Mouse (Mus musculus): ENCODE data around the gene Fam81a. TPM values are rescaled to one million over a fixed set of nuclear protein-coding genes. Genes with fewer than 3 reads are reported as not detected.

Fam81a gene
- polyA plus RNA-seq, 1 experiment from 2014 or later: 7.2 TPM

DNA sequence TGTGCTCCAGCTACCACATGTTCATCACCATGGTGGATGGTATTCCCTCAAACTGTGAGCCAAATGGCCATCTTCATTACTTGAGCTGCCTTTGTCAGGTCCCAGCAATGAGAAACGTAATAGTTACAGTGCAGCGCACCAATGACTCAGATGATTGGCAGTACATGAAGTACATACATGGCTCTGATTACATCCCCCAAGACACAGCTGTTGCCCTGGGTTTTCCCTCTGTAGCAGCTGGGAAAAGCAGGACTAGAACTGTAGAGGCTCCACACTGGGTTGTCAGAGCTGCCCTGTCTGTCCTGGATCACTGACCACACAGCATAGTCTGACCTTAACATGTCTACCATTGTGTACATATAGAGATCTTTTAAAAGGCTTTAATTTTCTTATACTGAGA, 44.8 kb downstream of the Fam81a start:
- no peak for DNase-seq (ENCODE audit: low spot score)
- no peaks in the 10 kb centered on the region for H3K27me3 ChIP-seq (ENCODE audit: insufficient read depth, poor library complexity, severe bottlenecking)
- H3K9me3 ChIP-seq: peaks cover 5% of the 10 kb centered on the region; the same call in 1 of the 2 replicates
- H3K4me1 ChIP-seq (replicated peaks): no peaks in the 10 kb centered on the region; the same call in 1 of the 2 replicates
- WGBS: 96% methylated on average over 2 of the region's 2 CpGs
- no peak overlapping the region for H3K27ac ChIP-seq
- 0 out of 2 replicates have a peak, but pooled peaks cover 8% of the 10 kb centered on the region for H3K36me3 ChIP-seq
- H3K4me3 ChIP-seq: no peak overlapping the region

DNA sequence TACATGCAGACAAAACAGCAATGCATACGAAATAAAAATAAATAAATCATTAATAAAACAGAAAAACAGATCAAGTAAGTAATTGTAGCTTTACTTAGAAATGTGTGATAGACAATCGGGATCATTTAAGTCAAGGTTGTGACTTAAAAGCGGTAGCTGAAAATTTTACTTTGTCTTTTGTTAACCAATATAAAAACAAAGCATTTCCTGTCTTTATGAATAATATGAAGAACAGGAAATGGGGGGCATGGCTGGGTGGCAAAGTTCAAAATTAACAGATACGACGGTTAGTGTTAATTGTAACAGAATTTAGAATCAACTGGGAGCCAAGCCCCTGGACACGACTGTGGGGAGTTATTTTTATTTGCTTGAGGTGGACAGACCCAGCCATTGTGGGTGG, 47.3 kb downstream of the Fam81a start:
- WGBS: 73% methylated on average over 6 of the region's 6 CpGs
- DNase-seq (ENCODE audit: low spot score): no peak
- no peak overlapping the region for H3K27ac ChIP-seq
- H3K4me3 ChIP-seq: no peak overlapping the region
- peaks cover 5% of the 10 kb centered on the region; the same call in 1 of the 2 replicates for H3K9me3 ChIP-seq
- H3K36me3 ChIP-seq: 0 out of 2 replicates have a peak, but pooled peaks cover 6% of the 10 kb centered on the region
- no peaks in the 10 kb centered on the region for H3K27me3 ChIP-seq (ENCODE audit: insufficient read depth, poor library complexity, severe bottlenecking)
- H3K4me1 ChIP-seq (replicated peaks): no peaks in the 10 kb centered on the region; the same call in 1 of the 2 replicates

DNA sequence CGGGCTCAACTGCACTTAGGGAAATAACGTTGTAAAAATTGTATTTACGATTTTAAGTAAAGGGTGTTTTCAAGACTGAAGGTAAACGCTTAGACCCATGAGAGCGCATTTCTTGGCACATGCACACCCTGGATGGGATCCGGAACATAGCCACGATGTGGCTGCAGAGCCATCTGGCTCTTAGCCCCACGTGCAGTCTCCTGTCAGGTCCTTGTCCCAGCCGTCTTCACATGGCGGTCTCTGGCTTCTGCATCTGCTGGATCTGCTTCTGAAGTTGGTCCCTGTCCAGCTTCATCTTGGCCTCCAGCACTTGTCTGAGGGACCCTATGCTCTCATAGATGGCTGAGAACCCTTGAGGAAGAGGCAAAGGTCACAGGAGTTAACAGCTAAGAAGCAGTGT, 51.8 kb downstream of the Fam81a start:
- Histone ChIP-seq H3K9me3 (no peaks in the 10 kb centered on the region), H3K27me3 (ENCODE audit: insufficient read depth, poor library complexity, severe bottlenecking) (no peaks in the 10 kb centered on the region), H3K36me3 (no peaks in the 10 kb centered on the region), H3K4me3 (no peak overlapping the region), H3K27ac (no peak overlapping the region), H3K4me1 (replicated peaks) (no peaks in the 10 kb centered on the region; the same call in 1 of the 2 replicates)
- 93% methylated on average over 10 of the region's 10 CpGs for WGBS
- no peak for DNase-seq (ENCODE audit: low spot score)

DNA sequence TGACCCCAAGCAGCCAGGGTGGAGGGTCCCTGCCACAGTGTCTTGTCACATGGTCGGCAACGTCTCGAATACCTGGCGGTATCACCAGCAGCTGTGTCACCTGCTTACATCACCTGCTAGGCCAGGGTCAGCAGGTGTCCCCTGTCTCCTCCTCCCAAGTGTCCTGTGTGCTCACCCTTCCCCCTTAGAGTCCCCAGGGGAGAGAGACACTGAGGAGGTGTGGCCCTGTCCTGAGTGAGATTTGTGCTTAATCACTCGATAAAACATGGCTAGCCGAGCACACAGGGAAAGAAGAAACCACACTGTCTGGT, 53.6 kb downstream of the Fam81a start:
- no peaks in the 10 kb centered on the region for H3K4me1 ChIP-seq (replicated peaks)
- no peak overlapping the region for H3K4me3 ChIP-seq
- no peaks in the 10 kb centered on the region for H3K27me3 ChIP-seq (ENCODE audit: insufficient read depth, poor library complexity, severe bottlenecking)
- H3K9me3 ChIP-seq: no peaks in the 10 kb centered on the region
- no peak for DNase-seq (ENCODE audit: low spot score)
- WGBS: 75% methylated on average over 6 of the region's 6 CpGs
- no peaks in the 10 kb centered on the region for H3K36me3 ChIP-seq
- no peak overlapping the region for H3K27ac ChIP-seq

DNA sequence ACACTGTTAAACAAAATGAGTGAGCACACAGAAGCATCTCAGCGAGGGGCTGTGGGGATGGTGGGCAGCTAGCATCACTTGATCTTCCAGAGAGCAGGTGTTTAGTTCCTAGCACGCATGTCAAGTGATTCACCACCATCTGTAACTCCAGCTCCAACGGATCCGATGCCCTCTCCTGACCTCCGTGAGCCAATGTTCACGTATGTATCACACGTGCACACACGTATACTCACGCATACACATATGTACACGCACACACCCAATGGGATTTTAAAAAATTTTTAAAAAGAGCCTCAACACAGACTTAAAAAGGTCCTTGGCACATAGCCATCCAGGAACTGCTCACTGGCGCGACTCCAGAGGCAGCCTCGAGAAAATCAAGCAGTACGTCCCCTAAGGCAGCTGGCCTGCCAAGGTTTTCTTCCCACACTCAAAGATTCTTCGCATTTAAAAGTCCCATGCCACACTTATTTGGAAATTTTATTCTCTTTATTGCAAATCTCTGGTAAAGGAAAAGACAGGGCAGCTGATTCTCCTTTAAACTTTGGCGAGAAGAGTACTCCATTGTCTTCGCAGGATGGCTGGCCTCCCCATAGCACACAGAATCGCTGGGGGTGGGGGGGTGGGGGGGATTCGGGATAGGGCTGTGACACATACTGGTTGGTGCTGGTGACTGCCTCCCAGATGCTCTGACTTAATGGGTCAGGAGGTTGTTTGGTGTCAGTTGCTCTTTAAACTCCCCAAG, 54.1 kb downstream of the Fam81a start:
- H3K27ac ChIP-seq: no peak overlapping the region
- no peaks in the 10 kb centered on the region for H3K27me3 ChIP-seq (ENCODE audit: insufficient read depth, poor library complexity, severe bottlenecking)
- no peaks in the 10 kb centered on the region for H3K36me3 ChIP-seq
- no peak overlapping the region for H3K4me3 ChIP-seq
- DNase-seq (ENCODE audit: low spot score): no peak
- H3K4me1 ChIP-seq (replicated peaks): no peaks in the 10 kb centered on the region
- H3K9me3 ChIP-seq: no peaks in the 10 kb centered on the region
- 84% methylated on average over 19 of the region's 19 CpGs for WGBS

DNA sequence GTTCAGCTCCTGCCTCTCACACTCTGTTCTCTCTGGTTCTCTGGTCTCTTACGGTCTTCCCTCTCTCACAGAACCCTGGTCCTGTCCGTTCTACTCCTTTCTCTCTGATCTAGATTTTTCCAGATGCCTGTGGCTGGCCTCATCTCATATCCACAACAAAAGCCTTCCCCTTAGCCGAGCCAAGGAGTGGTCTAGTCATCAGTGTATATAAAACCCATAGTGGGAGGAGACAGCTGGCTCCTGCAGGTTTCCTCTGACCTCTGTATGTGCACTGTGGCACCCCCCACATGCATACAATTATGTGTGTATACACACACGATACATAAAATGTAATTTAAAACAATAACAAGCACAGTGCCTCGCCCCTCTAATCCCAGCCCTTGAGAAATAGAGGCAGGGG, 55.0 kb downstream of the Fam81a start:
- Histone ChIP-seq H3K4me1 (replicated peaks) (no peaks in the 10 kb centered on the region), H3K36me3 (no peaks in the 10 kb centered on the region), H3K27ac (no peak overlapping the region), H3K9me3 (no peaks in the 10 kb centered on the region), H3K27me3 (ENCODE audit: insufficient read depth, poor library complexity, severe bottlenecking) (no peaks in the 10 kb centered on the region), H3K4me3 (no peak overlapping the region)
- no peak for DNase-seq (ENCODE audit: low spot score)
- WGBS: 76% methylated on average over 5 of the region's 5 CpGs

DNA sequence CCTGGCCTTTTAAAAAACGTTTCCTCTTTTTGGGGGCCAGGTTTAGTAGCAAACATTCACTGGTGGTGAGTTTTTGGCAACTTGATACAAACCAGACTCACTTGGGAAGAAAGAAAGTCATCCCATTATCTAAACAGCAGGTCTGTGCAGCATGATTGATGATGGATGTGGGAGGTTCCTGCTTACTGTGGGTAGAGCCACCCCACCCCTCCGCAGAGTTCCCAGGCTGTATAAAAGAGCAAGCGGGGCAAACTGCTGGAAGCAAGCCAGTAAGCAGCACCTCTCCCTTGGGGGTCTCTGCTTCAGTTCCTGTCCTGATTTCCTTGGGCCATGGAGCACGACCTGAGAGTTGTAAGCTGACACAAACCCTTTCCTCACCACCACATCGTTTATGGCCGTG, 56.3 kb downstream of the Fam81a start:
- Histone ChIP-seq H3K4me3 (no peak overlapping the region), H3K9me3 (no peaks in the 10 kb centered on the region), H3K4me1 (replicated peaks) (no peaks in the 10 kb centered on the region), H3K27me3 (ENCODE audit: insufficient read depth, poor library complexity, severe bottlenecking) (no peaks in the 10 kb centered on the region), H3K27ac (no peak overlapping the region), H3K36me3 (no peaks in the 10 kb centered on the region)
- WGBS: 51% methylated on average over 6 of the region's 6 CpGs
- no peak for DNase-seq (ENCODE audit: low spot score)

DNA sequence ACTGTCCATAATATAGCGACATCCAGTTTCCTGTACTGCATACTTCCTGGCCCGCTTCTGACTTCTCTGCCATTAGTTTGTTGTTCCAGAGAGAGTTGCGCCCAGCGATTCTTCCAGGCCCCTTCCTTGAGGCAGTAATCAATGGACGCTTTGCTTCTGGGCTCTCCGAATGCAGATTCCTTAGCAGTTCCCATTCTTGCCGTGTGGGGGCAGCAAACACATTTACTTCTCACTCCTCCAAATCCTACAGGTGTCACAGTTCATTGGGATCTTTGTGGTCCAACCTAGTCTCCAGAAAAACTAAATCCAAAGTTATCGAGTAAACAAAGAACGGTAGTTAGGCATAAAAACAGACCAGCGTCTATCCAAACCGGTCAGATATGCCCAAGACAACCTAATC, 58.3 kb downstream of the Fam81a start:
- 61% methylated on average over 11 of the region's 11 CpGs for WGBS
- Histone ChIP-seq H3K4me1 (replicated peaks) (no peaks in the 10 kb centered on the region), H3K36me3 (no peaks in the 10 kb centered on the region), H3K27ac (no peak overlapping the region), H3K27me3 (ENCODE audit: insufficient read depth, poor library complexity, severe bottlenecking) (no peaks in the 10 kb centered on the region), H3K4me3 (no peak overlapping the region), H3K9me3 (no peaks in the 10 kb centered on the region)
- DNase-seq (ENCODE audit: low spot score): peak; percentile 58

DNA sequence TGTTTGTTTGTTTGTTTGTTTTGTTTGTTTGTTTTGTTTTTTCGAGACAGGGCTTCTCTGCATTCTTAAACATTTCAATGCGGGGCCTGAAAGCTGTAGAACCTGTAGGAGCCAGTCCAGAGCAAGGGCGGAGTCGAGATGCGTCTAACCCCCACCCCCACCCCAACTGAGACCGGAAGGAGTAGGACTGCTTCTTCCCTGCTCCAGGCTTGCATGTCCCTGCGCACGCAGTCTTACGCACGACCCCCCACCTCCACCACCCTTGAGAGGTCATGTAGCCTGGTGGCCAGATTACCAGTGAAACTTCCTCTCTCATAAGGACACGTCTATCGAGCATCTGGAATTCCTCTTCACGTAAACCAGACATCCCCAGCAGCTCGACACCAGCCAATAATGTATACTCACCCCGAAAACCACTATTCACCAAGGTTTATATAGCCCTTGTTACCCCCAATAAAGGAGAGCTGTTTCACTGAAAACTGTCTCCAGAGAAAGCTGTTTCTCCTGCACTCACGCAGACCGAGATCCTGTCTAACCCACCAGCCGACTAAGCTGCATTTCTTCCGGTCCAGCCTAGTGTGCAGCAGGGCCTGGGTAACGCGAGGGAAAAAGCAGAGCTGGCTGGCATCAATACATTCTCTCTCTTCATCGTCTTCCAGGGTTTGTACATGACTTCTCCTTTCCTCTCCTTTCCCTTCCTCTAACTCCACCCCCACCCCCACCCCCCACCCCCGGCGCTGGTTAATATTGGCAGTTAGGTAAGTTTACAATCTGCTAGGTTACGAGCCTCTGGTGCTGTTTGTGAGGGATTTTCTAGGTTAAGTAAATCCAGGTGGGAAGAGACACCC, 59.8 kb downstream of the Fam81a start:
- Histone ChIP-seq H3K27me3 (ENCODE audit: insufficient read depth, poor library complexity, severe bottlenecking) (no peaks in the 10 kb centered on the region), H3K27ac (no peak overlapping the region), H3K4me1 (replicated peaks) (no peaks in the 10 kb centered on the region), H3K36me3 (no peaks in the 10 kb centered on the region), H3K4me3 (no peak overlapping the region), H3K9me3 (no peaks in the 10 kb centered on the region)
- WGBS: 82% methylated on average over 25 of the region's 25 CpGs
- DNase-seq (ENCODE audit: low spot score): no peak

DNA sequence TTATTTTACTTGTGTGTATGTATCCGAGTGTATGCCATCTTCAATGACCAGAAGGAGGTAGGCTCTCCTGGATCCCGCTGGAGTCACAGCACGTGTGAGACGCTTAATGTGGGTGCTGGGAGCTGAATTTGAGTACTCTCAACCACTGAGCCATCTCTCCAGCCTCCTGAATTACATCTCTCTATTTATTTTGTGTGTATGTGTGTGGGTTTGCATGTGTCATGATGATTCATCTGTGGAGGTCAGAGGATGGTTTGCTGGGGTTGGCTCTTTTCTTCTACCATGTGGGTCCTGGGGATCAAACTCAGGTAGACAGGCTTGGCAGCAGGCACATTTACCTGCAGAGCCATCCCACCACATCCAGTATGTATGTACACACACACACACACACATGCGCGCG, 60.6 kb downstream of the Fam81a start:
- Histone ChIP-seq H3K4me1 (replicated peaks) (no peaks in the 10 kb centered on the region), H3K27me3 (ENCODE audit: insufficient read depth, poor library complexity, severe bottlenecking) (no peaks in the 10 kb centered on the region), H3K9me3 (no peaks in the 10 kb centered on the region), H3K27ac (no peak overlapping the region), H3K4me3 (no peak overlapping the region), H3K36me3 (no peaks in the 10 kb centered on the region)
- no peak for DNase-seq (ENCODE audit: low spot score)
- 94% methylated on average over 7 of the region's 7 CpGs for whole genome bisulfite sequencing

DNA sequence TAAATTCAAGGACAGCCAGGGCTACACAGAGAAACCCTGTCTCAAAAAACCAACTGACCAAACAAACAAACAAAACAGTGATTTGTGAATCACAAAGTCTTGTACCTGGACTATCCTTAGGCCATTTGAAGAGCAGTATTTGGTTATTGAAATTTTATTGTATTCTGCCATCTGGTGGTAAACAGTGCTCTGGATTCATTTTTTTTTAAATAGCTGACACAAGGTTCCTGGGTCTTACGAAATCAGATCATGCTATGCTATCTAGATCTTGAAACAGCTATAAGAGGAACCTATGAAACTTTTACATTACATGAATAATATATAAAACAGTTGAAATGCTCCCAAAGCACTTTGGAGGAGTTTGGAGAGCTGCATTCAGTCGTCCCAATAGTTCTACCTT, 61.4 kb downstream of the Fam81a start:
- no peaks in the 10 kb centered on the region for H3K9me3 ChIP-seq
- H3K36me3 ChIP-seq: no peaks in the 10 kb centered on the region
- no peaks in the 10 kb centered on the region for H3K4me1 ChIP-seq (replicated peaks)
- no peak overlapping the region for H3K27ac ChIP-seq
- no peak overlapping the region for H3K4me3 ChIP-seq
- no peaks in the 10 kb centered on the region for H3K27me3 ChIP-seq (ENCODE audit: insufficient read depth, poor library complexity, severe bottlenecking)
- WGBS: 85% methylated on average over 2 of the region's 2 CpGs
- DNase-seq (ENCODE audit: low spot score): no peak

DNA sequence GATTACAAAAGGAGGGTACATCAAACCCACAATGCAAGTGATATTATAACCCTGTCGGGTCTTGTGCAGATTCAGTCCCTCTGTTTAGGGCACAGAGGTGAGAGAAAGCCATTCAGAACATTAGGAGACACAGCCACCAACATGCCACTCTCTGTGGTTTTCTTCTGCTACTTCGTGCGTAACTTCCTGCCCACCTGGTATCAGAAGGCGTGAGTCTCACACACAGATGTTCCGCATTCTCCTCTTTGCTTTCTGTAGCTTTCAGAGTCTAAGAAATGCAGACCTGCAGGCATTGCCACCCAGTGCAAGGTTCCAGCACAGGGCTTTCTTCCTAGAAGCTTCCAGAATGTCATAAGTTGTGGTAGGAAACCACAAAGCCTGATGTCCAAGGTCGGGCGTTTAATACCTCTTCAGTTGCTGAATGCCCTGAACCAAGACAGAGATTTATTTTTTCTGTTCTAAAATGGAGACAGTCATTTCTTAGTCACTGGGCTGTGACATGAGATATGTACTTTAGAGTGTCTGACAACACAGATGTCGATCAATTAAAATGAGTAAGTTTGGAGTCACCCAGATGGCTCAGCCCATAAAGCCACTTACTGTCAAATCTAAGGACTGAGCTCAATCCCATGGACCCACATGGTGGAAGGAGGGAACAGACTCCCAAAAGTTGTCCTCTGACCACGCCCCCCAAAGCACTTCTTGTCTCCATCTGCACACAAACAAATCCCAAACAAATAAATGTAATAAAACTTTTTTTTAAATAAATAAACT, 62.1 kb downstream of the Fam81a start:
- no peak for DNase-seq (ENCODE audit: low spot score)

DNA sequence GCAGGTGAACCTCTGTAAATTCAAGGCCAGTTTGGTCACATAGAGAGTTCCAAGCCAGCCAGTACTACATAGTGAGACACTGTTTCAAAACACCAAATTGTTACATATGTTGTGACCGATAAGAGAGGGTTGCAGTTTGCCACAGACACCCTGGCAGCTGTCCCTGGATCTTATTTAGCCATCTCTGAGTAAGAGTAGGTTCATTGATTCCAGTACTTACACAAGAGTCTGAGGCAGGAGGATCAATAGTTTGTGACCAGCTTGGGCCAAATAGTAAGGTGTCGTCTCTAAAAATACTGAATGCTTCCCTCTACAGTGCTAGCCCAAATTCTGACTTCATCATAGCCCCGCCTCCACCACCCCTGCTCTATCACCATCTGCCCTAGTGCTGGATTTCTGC, 64.3 kb downstream of the Fam81a start:
- no peak overlapping the region for H3K4me3 ChIP-seq
- H3K9me3 ChIP-seq: no peaks in the 10 kb centered on the region
- H3K27ac ChIP-seq: no peak overlapping the region
- no peaks in the 10 kb centered on the region for H3K4me1 ChIP-seq (replicated peaks)
- 88% methylated on average over 3 of the region's 3 CpGs for WGBS
- no peaks in the 10 kb centered on the region for H3K27me3 ChIP-seq (ENCODE audit: insufficient read depth, poor library complexity, severe bottlenecking)
- DNase-seq (ENCODE audit: low spot score): no peak
- no peaks in the 10 kb centered on the region for H3K36me3 ChIP-seq

More for the DNA sequence above, 62.1 kb downstream of the Fam81a start:
- Histone ChIP-seq H3K9me3 (no peaks in the 10 kb centered on the region), H3K4me3 (no peak overlapping the region), H3K27ac (no peak overlapping the region; the same call in 1 of the 2 replicates), H3K36me3 (no peaks in the 10 kb centered on the region), H3K4me1 (replicated peaks) (no peaks in the 10 kb centered on the region), H3K27me3 (ENCODE audit: insufficient read depth, poor library complexity, severe bottlenecking) (no peaks in the 10 kb centered on the region)
- 90% methylated on average over 9 of the region's 9 CpGs for WGBS
